Mouse (Mus musculus) layer of hippocampus, postnatal 10 days (tissue): ENCODE results near the gene Per1. TPM values are rescaled to one million over a fixed set of nuclear protein-coding genes. Genes with fewer than 3 reads are reported as not detected.

Experiments
- DNase-seq, 2 experiments: peaks; one replicate each; pipeline ENCODE4 v3.0.0; 2021; ENCODE audit warnings: low spot score in 2 of 2
- long read RNA-seq: library from polyadenylated mRNA; stranded (forward); transcript quantifications from one replicate; pipeline ENCODE4 v2.0.0, GENCODE M21; 2023
- total RNA-seq, 2 experiments: library from RNA; stranded (reverse); gene quantifications; 2 replicates each; pipeline ENCODE4 v1.2.3; 2021

Gene Per1
- 10 to 100 TPM; 54.4 to 67.2 TPM for total RNA-seq
- long read RNA-seq, partial matches to known transcripts: 3 of 7 reads
- long read RNA-seq, other reads (novel, unspliced or antisense): 4 of 7 reads

DNA sequence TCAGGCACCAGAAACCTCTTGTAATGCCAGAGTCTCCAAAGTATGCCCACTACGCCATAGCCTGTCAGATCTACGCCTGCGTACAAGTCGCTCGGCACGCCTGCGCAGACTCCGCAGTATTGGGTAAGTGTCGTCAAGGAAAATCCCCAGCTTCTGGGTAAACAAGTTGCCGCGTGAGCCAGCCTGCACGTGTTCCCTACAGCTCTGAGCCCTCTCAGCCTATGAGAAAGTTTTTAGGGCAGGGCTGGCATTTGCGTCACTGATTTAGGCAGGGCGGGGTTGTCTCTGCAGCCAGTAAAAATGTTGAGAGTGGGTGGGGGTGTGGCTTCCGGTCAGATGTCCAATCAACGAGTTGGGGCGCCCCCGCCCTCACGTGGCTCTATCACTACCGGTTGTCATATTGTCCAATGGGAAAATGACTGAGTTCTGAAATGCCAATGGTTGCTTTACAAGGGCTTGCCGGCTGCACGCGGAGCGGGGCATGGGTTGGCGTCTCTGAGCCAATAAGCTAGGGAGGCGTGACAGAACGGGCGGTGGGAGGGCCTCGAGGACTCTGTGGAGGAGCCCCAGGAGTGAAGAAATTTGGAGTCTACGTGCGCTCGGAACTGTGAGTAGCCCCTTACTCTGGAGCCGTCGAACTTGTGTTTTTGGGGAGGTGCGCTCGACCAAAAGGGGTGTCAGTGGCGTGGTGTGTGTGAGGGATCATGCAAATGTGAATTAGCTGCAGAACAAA, at the start of gene Per1:
Gene Per1 (plus strand): TSS at position 521 of the 733 bp plus-strand sequence.
- DNase-seq: peak; percentile 97

DNA sequence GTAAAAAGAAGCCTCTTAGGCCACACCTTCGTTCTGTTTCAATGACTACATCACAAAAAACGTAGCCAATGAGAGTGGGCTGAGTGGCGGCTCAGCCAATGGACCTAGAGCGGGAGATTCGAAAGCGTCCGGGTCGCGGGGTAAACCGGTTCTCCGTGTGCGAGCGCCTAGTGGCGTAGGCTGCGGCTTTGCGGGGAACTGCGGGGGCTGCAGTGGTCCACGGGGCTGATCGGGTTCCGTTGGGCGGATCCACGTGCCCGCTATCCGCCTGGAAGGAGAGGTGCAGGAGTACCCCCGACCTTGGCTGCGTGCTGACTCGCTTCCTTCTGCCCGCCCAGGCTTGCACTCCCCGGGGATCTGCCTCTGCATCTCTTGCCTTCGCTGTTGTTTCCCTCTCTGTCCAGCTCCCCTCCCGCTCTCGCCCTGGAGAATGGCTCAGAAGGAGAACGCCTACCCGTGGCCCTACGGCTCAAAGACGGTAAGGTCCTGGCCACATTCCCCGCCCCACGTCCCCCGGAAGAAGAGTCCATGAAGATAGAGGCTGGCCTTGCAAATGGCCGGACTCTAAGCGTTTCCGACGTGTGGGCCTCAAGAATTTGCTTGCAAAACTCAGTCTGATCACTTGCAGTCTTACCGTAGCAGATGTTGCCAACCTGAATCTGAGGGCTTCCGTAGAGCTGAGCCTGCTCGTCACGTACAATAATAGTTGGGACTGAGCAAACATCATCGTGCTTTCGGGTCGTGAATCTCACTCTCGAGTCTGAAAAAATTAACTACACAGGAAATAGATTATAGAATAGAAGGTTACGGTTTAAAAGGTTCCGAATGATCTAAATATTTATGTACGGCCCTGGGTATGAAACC, 49.3 kb upstream of the Per1 start, which contains the start of gene Aurkb:
Gene Aurkb (plus strand): TSS at position 117 of the 864 bp plus-strand sequence.
- DNase-seq: peak; percentile 73 to 79

DNA sequence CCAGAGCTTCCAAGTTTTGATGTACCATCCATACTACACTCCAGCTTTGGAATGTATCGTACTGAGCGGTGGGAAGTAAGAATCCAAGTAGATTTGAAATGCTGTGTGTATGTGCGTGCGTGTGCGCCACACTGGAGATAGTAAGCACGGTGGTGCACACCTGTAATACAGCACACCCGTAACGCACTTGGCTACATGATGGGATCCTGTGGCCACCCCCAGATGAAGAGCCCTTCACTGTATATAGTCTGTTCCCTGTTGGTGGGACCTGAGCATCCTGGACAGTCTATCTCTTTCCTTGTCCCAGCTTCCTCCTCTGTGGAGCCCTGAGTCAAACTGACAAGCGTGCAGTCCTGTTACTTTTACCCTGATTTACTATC, 48.6 kb upstream of the Per1 start:
- no peak for DNase-seq

DNA sequence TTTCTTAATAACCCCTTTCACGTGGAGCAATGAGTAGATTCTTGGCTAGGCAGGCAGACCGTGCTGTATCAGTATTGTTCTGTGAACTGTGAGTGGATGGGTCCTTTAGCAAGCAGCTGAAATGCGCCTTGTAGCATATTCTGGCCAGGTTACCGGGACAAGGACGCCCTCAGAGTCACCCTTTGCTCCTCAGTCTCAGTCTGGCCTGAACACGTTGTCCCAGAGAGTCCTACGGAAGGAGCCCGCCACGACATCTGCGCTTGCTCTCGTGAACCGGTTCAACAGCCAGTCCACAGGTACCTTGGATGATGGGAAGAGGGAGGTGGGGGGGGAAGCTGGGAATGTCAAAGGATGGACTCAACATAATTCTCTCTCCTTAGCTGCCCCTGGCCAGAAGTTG, 47.4 kb upstream of the Per1 start:
- no peak for DNase-seq

DNA sequence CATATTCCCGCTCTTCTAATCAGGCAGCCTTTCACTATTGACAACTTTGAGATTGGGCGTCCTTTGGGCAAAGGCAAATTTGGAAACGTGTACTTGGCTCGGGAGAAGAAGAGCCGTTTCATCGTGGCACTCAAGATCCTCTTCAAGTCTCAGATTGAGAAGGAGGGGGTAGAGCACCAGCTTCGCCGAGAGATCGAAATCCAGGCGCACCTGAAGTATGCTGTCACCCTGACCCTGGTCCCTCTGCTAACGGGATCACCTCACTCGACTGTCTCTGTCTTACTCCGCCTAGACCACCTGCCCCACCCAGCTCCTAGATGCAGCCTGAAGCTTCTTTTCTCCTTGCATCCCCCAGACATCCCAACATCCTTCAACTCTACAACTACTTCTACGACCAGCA, 46.9 kb upstream of the Per1 start:
- DNase-seq: no peak

DNA sequence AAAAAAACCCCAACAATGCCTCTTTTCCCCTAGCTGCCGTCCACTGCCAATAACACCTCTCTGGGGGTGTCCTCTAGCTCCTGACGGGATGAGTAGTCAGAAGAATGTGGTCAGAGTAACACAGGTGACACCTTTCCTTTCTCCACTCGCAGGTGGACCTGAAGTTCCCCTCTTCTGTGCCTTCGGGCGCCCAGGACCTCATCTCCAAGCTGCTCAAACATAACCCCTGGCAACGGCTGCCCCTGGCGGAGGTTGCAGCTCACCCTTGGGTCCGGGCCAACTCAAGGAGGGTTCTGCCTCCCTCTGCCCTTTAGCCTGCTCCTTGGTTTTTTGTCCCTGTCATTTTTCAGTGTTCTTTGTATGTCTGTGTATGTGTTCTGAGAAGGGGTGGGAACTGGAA, 44.3 kb upstream of the Per1 start:
- DNase-seq: no peak

DNA sequence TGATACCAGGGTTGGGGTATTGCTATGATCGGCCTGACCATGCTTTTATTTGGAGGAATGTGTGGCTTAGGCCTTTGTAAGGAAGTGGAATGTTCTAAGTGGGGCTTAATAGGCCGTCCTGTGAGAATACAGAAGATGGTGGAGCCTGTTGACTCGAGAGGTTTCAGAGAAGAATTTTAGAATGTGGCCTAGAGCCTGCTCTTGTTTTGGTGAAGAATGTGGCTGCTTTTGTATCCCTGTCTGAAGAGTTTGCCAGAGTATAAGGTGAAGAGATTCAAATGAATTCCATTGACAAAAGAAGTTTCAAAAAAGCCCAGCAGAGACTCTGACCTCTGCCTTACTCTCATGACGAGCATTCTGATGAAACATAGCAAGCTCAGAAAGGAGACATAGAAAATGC, 43.2 kb upstream of the Per1 start:
- no peak for DNase-seq

DNA sequence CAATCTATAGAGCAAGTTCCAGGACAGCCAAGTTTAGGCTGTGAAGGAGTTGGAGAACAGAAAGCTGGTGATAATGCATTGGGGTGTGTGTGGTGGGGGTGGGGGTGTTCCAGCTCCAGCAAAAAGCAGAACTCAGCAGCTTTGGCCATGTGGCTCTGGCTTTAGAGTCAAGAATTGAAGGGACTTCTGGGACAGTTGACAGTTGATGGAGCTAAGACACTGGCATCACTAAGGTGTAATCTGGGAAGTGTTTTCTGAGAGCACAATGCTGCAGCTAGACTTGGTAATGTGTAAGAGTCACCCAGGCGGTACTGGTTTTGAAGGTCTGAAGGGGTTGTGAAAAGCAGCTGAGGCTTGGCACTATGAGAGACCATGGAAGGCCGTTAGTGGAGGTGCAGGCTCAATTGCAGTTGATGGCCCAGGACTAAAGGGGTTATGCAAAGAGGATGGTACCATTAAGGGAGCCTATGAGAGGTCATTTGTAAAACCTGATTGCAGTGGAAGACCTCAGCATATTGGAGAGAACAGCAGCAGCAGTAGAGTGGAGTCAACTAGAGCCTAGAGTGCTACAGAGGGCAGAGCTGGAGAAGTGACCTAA, 42.1 kb upstream of the Per1 start:
- no peak for DNase-seq

DNA sequence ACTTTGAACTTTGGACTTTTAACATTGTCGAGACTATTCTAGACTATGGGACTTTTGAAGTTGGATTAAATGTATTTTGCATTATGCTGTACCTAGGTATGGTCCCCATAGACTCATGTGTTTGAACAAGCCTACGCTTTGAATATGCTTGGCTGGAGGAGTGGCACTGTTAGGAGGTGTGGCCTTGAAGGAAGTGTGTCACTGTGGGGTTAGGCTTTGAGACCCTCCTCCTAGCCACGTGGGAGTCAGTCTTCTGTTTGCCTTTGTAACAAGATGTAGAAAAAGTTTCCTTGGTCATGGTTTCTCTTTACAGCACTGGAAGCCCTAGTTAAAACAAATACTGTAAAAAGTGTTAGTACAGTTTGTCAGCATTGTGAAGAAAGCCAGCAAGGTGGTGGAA, 41.2 kb upstream of the Per1 start:
- no peak for DNase-seq

DNA sequence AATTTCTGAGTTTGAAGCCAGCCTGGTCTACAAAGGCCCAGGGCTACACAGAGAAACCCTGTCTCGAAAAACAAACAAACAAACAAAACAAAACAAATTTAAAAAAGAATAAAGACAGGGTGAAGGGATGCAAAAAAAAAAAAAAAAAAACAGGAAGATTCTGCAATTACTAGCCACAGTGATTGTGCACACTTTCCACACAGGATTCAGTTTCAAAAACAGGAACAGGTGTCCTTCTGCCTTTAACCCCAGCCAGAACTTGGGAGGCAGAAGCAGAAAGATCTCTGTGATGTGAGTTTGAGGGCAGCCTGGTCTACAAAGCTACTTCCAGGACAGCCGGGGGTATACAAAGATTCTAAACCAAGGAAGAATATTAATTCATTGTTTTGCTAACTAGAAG, 36.8 kb upstream of the Per1 start:
- DNase-seq: no peak

DNA sequence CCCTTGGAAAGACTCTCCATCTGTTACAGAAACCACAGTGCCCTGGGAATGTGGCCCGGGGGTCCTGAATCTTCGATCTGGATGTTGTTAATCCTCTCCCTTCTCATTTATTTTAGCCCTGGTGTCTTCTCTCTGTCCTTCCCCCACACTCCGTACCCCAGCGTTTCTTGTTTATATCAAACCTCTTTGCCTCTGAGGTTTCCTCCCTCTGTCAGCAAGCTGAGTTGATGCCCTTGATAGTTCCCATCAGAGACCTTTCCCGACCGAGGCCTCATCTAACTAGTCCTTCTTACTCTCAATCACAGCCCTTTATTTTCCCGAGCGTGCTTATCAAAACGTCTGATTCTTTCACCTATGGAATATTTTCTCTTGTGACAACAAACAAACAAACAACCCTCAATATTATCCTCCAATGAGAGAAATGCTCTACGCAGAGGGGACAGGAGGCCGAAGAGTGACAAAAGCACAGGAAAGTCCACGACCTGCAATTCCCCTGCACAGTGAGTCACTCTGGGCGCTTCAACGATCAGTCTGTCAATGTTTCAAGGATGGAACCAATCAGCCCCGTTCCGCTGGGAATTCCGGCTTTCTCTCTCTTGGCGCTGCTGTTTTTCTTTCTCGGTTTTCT, 36.2 kb upstream of the Per1 start:
- no peak for DNase-seq

DNA sequence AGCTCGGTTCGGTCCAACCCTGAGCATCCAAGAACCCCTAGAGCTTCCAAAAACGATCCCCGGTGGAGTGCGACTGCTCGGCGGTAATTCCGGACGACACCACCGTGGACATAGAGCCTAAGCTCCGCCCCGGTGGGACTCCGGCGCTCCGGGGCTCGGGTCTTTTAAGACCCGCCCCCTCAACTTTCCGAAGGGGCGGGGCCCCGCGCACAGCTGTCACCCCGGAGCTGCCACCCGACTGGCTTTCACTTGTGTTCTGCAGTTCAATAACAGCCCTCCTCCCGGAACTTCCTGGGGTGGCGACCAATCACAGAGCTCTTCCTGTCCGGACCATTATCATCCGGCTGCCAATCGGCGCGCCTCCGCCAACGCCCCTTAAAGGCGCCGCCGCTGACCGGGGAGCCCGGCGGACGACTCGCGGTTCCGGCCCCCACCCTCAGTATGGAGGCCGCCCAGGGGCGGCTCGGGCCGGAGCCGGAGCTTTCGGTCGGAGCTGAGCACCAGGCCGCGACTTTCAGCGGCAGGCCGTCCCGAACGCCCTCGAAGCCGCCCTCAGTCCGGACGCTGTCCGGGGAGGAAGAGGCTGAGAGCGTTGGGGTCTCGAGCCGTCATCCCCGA, 35.6 kb upstream of the Per1 start, which contains the start of gene Borcs6:
Gene Borcs6 (plus strand): TSS at position 361 of the 618 bp plus-strand sequence.
- peak; percentile 91 to 93 for DNase-seq

DNA sequence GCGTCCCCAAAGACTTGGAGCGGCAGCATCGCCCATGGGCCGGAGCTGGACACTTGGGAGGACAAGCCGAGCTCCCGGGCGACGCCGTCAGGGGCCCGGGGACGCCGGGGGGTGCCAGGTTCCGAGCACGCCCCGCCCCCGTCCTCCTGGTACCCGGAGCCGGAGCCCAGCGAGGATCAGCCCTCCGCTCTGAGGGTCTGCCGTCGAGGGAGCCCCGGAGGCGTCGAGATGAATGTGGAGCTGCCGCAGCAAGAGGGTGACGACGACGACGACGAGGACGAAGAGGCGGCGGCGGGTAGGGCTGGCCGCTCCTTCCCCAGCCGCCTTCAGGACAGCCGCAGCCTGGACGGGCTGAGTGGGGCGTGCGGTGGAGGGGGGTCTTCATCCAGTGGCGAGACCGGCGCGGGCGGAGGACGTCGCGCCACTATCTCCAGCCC, 35.0 kb upstream of the Per1 start:
- DNase-seq: no peak

DNA sequence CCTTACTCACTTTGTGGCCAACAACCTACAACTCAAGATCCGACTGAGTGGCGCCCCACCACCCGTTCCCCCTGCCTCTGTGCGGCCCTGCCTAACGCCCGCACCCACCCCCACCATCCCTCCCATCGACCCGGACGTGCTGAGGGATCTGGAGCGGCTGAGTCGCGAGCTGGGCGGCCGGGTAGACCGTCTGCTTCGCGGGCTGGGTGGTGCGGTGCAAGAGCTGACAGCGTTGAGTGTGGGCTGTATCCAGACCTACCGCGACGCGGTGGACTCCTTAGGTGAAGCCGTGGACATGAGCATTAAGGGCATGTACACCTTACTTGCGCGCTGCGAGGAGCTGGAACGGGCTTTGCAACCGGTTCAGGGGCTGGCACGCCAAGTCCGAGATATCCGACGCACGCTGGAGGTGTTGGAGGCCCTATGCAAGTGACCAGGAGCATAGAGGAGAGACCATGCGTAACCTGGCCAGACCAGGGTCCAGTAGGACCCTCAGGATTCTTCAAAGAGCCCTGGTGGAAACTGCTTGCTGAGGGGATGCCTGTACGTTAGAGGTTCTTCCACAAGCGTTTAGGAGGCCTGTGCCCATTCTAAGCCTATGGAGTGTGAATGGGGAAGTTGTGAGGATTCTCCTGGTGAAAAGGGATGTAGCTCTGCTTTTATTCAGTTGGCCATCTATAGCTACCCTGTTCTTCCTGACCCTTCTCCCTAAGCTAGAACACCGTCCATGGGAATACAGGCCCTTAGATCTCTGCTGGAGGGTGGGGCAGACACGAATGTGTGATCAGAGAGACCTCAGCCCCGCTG, 34.4 kb upstream of the Per1 start:
- peak in 1 of 2 experiments; percentile 39 for DNase-seq

DNA sequence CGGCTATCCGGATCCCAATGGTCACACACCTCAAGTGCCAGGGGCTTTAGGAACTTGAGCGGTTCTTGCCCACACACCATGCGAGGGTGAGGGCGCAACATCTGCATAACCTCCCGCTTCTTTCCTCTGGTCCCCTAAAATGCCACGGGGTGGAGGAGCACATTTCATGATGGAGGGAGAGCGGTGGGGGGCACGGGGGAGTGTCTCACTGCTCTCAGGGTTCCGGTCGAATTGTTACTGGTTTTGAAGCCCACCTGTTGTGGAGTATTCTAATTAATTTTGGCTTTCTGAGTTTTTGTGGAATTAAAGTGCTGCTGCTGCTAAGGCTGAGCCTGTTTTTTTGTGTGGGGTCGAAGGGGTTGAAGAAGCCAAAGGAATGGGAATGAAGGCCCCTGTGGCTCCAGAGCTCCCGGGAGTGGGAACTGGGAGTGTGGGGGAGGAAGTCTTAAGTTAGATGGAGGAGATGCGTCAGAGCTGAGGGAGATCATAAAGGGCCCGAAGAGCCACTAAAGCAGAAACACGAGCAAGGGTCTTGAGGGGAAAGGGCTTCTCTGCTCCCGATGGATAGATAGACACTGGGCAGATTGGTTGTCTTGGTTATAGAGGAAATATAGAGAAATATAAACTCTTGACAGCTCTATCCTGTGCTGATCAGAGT, 33.6 kb upstream of the Per1 start:
- no peak for DNase-seq

DNA sequence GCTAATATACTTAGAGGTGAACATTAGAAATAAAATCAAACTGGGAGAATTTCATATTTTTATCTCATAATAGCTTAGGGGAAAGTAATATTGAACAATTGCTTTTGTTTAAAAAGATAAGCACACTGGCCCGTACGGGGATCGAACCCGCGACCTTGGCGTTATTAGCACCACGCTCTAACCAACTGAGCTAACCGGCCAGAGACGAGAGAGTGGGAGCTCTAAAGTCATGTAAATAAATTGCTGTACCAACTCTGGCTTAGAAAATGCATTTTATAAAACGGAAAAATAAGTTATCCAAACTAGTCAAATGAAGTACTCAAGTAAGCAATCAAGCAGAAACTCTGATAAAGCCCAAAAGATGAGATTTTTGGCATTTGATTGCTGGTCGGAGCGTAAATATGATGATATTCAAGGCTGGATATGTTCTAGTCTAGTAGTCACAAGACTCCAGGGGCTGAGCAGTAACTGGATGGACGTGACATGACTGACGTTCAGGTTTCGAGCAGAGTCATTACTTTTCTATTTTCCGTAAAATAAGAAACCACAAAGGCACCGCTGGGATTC, 32.7 kb upstream of the Per1 start:
- DNase-seq: peak; percentile 70 to 81

DNA sequence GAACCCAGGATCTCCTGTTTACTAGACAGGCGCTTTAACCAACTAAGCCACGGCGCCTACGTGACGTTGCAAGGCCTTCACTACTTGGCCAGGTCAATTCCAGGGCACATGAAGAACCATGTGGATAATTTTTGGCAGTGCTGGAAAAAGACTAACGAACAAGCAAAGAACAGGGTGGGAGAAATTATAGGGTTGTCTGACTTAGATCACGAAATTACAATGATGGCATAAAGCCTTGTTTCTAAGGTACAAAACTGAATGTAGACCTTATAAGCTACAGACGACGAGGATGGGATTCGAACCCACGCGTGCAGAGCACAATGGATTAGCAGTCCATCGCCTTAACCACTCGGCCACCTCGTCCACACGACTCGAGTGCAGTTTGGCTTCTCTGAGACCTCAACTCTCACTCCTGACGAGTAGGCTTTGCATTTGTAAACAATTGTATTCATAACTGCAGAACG, 32.2 kb upstream of the Per1 start:
- peak; percentile 96 to 97 for DNase-seq

DNA sequence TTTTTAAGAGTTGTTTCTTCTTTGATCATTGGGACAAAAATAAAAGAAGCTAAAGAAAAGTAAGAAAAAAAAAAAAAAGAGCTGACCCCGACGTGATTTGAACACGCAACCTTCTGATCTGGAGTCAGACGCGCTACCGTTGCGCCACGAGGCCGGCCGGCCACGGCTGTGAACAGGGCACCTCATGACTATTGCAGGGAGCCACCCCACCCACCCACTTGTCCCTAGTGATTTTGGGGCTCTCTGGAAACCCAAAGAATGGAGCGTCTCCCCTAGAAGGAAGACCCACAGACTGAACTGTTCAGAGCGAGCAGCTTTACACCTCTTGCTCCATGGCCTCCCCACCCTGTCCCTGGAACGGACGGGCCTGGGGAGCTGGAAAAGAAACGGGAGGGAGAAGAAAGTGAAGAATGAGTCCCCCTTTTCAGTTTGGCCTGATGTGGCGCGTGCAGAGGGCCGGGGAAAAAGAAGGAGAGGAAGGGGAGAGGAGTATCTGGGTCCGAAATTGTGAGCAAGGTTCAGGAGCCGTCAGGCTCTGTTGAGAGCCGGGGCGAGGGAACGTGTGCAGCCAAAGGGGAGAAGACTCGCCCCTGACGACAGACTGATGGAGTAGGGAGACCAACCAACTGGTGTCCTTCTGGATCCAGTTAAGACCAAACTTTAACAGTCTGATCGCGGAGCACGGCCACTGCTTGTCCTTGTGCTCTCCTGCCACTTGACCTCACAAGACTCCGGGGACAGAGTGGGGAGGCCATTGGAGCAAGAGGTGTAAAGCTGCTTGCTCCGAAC, 31.4 kb upstream of the Per1 start:
- DNase-seq: peak; percentile 83 to 87
